Mouse (Mus musculus) natural killer cell, adult 2 months (primary cell): ENCODE data around the gene Jph3.

Experiments
- DNase-seq, 2 experiments: peaks; one replicate each; pipeline ENCODE4 v3.0.0; 2022; ENCODE audit warnings: low spot score in 2 of 2

Gene Jph3

GRCm38 (mm10) chr8:121832061-121832460 lies 102.6 kb downstream of the Jph3 start:
- no peak for DNase-seq

DNA sequence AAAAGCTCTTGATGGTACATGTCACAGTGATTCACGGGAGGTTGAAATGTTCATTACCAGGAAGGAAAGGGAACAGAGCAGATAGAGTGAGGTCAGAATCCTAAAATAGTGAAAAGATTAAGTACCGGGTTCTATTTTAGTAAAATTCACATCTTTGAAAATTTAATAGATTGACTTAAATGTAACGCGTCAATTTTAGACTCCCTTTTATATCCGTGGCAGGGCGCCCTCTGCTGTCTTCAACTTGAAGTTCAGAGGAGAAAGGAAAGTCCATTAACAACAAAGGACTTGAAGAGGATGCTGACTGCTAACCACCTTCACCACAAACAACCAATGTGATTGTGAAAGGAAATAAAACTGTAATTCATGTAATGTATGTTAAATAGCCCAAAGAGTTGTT lies 103.1 kb downstream of the Jph3 start:
- peak; percentile 79 to 80 for DNase-seq

DNA sequence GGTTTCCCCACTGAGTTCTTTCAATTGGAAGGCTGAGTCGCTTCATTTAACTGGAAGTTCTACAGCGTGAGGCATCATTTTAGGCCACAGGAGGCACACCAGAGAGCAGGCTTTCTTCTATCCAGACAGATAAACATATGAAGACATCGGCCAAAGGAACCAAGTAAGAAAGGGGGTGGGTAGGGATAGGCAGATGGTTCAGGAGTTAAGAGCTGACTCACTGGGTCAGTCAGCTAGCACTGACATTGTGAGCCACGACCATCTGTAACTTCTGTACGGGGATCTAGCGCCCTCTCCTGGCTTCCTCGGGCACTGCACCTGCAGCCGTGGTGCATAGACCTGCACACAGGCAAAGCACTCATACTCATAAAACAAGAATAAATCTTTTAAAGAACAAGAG lies 111.8 kb downstream of the Jph3 start:
- peak; percentile 72 to 74 for DNase-seq

DNA sequence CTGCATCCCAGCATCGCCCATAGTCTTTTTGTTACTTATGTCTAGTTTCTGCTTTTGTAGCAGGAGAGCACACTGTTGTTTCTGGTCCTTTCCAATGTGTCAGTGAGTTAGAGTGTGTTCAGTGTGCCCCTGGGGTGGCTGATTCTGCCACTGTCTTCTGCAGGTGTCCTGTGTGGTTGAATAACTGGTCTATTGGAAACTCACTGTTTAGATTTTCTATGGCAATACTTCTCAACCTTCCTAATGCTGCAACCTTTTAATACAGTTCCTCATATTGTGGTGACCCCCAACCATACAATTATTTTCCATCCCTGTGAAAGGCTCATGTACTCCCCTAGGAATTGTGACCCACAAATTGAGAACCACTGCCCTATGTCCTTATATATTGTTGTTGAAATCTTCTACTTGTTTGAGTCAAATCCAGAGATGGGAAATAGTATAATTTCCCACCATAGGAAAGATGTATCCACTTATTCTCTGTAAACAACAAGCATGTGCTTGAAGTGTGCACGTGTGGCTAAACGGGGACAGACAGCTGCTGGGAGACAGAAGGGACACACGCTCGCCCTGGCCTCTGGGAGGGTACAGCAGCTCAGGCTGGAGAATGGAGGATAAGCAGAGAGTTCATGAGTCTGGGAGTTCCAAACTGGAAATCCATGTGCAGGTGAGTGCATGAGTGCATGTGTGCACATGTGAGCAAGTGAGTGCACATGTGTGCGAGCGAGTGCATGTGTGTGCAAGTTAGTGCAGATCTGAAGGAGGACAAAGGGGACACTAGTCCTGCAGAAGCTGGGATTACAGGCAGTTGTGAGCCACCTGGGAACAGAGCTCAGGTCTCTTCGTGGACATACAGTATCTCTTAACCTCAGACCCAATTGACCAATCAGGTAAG lies 112.9 kb downstream of the Jph3 start:
- no peak for DNase-seq

GRCm38 (mm10) chr8:121843184-121843733 lies 113.8 kb downstream of the Jph3 start:
- DNase-seq: no peak
